Mouse (Mus musculus): ENCODE measurements around the gene Ankfn1.

DNA sequence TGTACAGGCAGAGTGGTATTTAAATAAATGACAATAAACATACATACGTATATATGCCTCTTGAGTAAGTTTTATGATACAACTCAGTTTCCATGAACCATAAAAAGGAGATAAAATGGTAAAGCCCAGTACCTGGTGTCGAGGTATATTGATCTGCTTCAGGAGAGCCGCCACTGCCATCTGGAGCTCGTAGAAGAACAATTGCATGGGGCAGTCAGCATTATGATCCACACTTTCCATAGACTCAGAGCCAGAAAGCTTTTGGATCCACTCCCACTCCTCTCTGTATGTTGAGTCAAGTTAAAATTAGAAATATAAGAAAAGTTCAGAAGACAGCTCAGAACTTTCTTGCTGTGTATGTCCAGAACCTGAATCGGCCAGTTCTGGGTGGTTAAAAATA is 354.8 kb downstream of the Ankfn1 start:
- TF ChIP-seq CTCF (IDR thresholded peaks at IDR 0.05; ENCODE audit: borderline replicate concordance, insufficient read depth, low read length) (no peak), POLR2A (IDR thresholded peaks at IDR 0.05; ENCODE audit: low read depth, low read length) (no peak)
